Mouse (Mus musculus) liver, postnatal 0 days (tissue): ENCODE data around the gene Scaf4.

Experiments used
- CTCF ChIP-seq: sonication (generic); IDR thresholded peaks from 2 replicates; pipeline ENCODE4 v1.5.1; 2016; ENCODE audit warnings: antibody characterized with exemption, low read depth
- EP300 ChIP-seq: IDR thresholded peaks from 2 replicates; pipeline ENCODE4 v1.6.1; 2016; ENCODE audit warnings: antibody characterized with exemption, low read depth, mild to moderate bottlenecking

DNA sequence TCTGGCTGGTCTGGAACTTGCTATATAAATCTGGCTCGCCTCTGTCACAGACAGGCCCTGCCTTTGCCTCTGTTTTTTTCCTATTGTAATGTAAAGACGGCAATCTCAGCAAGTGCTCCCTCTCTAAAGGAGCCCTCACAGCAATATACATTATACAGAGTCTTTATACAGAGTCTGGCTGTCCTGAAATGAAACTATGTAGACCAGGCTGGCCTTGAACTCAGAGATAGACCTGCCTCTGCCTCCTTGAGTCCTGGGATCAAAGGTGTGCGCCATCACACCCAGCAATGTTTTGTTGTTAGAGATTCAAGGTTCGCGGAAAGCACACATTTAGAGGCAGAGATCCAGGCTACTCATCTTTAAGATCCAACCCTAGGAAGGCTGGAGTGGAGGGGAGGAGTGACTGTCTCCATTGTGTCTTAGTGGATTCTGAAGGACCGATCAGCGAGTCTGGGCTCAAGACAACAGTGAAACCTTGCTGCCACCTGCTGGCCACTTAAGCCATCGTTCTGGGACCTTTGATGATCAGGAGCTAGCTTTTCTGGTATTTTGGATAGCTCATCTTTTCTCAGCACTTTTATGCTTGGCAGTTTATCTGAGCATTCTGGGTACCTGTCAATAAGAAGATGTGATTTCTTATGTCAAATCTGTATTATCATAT lies 98.2 kb downstream of the Scaf4 start:
- TF ChIP-seq CTCF (peak; percentile 94), EP300 (no peak)
